Mouse (Mus musculus): ENCODE results near the gene Ndp. TPM values are rescaled to one million over a fixed set of nuclear protein-coding genes. Genes with fewer than 3 reads are reported as not detected.

The Ndp gene
- total RNA-seq, 1 experiment from 2014 or later, result not detected

Other genes with a start within 250 kb of the Ndp start
- gene Maob, start 94.4 kb downstream of the Ndp start, total RNA-seq (2017), result not detected in 2 replicates